Mouse (Mus musculus): Measurements from ENCODE around the gene Lasp1. TPM values are rescaled to one million over a fixed set of nuclear protein-coding genes. Genes with fewer than 3 reads are reported as not detected.

Gene Lasp1
- polyA plus RNA-seq, 1 experiment from 2014 or later, result 246 TPM

- TF ChIP-seq CTCF (IDR thresholded peaks at IDR 0.05), result no peak
- ChIA-PET POLR2A (interaction anchor here (0.6 to 15.1 kb wide), 2 partner anchors 9 to 17 kb away, joined by 3 to 133 read pairs; partner anchors contain the start of gene Lasp1), CTCF (interaction anchor here (1.0 to 7.5 kb wide), 2 partner anchors 15 to 23 kb away, joined by 3 to 32 read pairs; no protein-coding TSS in a partner anchor)
- in situ Hi-C loops (cut with MboI; ENCODE audit: low pct_unique_long_range_greater_than_20kb), result no loop called here
- no peak for DNase-seq (ENCODE audit: low read depth, low spot score)
- no peaks in the 10 kb centered on the region for H3K27me3 ChIP-seq
- ATAC-seq, result no peak
Measured at GRCm38 (mm10) chr11:97816916-97817315, 18.1 kb downstream of the Lasp1 start.

DNA sequence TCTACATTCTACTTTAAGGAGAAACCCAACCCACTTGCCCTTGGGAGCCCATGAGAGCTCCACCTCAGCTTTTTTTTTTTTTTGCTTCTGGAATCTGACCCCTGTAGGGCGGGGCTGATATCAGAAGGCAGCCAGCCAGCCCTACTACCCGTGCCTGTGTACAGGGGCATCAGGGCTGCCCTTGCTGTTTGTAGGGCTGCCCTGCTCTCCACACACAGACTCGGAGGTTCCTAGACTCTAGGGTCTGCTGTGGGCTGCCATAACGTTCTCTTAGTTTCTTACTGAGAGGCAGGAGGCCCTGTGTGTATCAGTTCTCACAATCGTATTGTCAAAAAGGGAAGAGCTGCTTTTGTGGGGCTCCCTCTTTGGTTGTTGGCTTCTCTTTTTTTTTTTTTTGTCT, 18.6 kb downstream of the Lasp1 start:
- CTCF ChIA-PET, result no interaction called here
- ATAC-seq, result no peak
- no peak for DNase-seq (ENCODE audit: low read depth, low spot score)
- no peaks in the 10 kb centered on the region for H3K27me3 ChIP-seq
- in situ Hi-C loops (cut with MboI; ENCODE audit: low pct_unique_long_range_greater_than_20kb), result no loop called here
- TF ChIP-seq CTCF (IDR thresholded peaks at IDR 0.05), result no peak
- POLR2A ChIA-PET, result interaction anchor here (1.3 to 15.1 kb wide), 3 partner anchors 9 to 17 kb away, joined by 3 to 133 read pairs (median 4); partner anchors contain the start of gene Lasp1

DNA sequence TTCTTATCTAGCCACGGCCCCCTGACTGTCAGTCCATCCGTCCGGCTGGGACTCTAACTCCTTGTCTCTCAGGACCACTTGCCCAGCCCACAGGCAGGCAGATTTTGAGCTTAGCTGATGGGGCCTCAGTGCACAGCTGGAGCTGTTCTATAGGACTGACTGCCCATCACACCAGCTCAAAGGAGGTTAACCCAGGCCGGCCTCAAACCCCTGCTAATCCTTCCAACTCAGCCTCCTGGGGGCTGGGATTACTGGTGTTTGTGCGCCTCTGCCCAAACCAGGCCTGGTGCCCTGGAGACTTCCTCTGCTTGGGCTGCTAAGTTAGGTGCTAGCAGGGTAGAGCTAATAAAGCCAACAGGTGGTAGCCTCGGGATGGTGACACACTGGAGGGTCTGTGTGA, 19.2 kb downstream of the Lasp1 start:
- no peak for DNase-seq (ENCODE audit: low read depth, low spot score)
- in situ Hi-C loops (cut with MboI; ENCODE audit: low pct_unique_long_range_greater_than_20kb), result no loop called here

GRCm38 (mm10) chr11:97818571-97818970, 19.8 kb downstream of the Lasp1 start:
- H3K27me3 ChIP-seq, result no peaks in the 10 kb centered on the region
- DNase-seq (ENCODE audit: low read depth, low spot score) (no peak), ATAC-seq (no peak)
- in situ Hi-C loops (cut with MboI; ENCODE audit: low pct_unique_long_range_greater_than_20kb), result no loop called here
- ChIA-PET CTCF (interaction anchor here (1.2 to 1.8 kb wide), 3 partner anchors 18 to 58 kb away, joined by 3 to 9 read pairs (median 4); no protein-coding TSS in a partner anchor), POLR2A (interaction anchor here (0.6 to 15.1 kb wide), 7 partner anchors 9 to 1625 kb away, joined by 3 to 133 read pairs (median 5); partner anchors contain the start of gene Lasp1)
- no peak for TF ChIP-seq CTCF (IDR thresholded peaks at IDR 0.05)

More for the DNA sequence above, 19.2 kb downstream of the Lasp1 start:
- no peaks in the 10 kb centered on the region for H3K27me3 ChIP-seq
- POLR2A ChIA-PET, result interaction anchor here (0.6 to 15.1 kb wide), 5 partner anchors 9 to 125 kb away, joined by 3 to 133 read pairs (median 6); partner anchors contain the start of gene Lasp1
- TF ChIP-seq CTCF (IDR thresholded peaks at IDR 0.05), result no peak
- ATAC-seq, result no peak
- CTCF ChIA-PET, result interaction anchor here (1.2 to 1.8 kb wide), 2 partner anchors 18 to 27 kb away, joined by 3 to 9 read pairs; no protein-coding TSS in a partner anchor

DNA sequence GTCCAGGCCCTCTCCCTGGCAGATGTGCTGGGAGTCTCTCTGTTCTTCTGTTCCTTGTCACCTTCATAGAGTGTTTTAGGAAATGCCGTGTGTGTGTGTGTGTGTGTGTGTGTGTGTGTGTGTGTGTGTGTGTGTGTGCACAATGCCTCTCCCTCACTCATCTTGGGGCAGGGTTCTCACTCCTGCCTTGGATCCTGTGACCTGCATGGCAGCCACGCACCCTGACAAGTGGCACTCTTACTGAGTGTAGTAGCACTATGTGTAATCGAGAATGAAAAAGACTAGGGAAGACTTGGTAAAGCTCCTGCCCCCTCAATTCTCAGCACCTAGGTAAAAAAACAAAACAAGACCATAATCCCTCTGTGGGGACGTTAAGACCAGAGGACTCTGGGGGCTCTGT, 20.3 kb downstream of the Lasp1 start:
- in situ Hi-C loops (cut with MboI; ENCODE audit: low pct_unique_long_range_greater_than_20kb), result no loop called here
- ChIA-PET CTCF (interaction anchor here (1.3 to 1.8 kb wide), 2 partner anchors 19 to 58 kb away, joined by 4 to 9 read pairs; no protein-coding TSS in a partner anchor), POLR2A (interaction anchor here (0.6 to 15.1 kb wide), 5 partner anchors 11 to 1626 kb away, joined by 4 to 133 read pairs (median 6); partner anchors contain the start of gene Lasp1)
- ATAC-seq, result no peak
- H3K27me3 ChIP-seq, result no peaks in the 10 kb centered on the region
- no peak for DNase-seq (ENCODE audit: low read depth, low spot score)
- TF ChIP-seq CTCF (IDR thresholded peaks at IDR 0.05), result no peak

DNA sequence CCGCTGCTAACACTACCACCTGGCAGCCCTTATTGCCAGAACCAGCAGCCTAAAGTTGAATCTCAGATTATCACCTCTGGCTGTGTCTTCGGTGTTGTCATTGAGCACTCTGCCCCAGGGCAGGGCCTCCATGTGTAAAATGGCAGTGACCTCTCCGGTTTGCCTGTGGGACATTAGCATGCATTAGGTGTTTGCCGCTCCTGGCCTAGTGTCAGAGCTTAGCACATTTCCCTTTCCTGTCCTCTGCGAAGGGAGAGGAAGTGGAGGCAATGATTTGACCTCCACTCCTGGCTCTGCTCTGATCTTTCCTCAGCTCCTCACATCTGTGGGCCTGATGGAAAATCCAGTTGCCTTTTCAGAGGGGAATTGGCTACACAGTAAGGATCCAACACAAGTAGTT, 21.1 kb downstream of the Lasp1 start:
- no peak for TF ChIP-seq CTCF (IDR thresholded peaks at IDR 0.05)
- ChIA-PET POLR2A (interaction anchor here (1.0 to 15.1 kb wide), 4 partner anchors 9 to 20 kb away, joined by 4 to 133 read pairs (median 8); partner anchors contain the start of gene Lasp1), CTCF (no interaction called here)
- ATAC-seq, result no peak
- no peak for DNase-seq (ENCODE audit: low read depth, low spot score)
- no peaks in the 10 kb centered on the region for H3K27me3 ChIP-seq
- in situ Hi-C loops (cut with MboI; ENCODE audit: low pct_unique_long_range_greater_than_20kb), result no loop called here

GRCm38 (mm10) chr11:97820840-97821239, 22.0 kb downstream of the Lasp1 start:
- in situ Hi-C loops (cut with MboI; ENCODE audit: low pct_unique_long_range_greater_than_20kb), result no loop called here
- TF ChIP-seq CTCF (IDR thresholded peaks at IDR 0.05), result no peak
- DNase-seq (ENCODE audit: low read depth, low spot score) (peak; percentile 89), ATAC-seq (peak; percentile 46)
- ChIA-PET CTCF (no interaction called here), POLR2A (interaction anchor here (1.7 to 15.1 kb wide), 3 partner anchors 10 to 21 kb away, joined by 4 to 133 read pairs (median 8); partner anchors contain the start of gene Lasp1)
- no peaks in the 10 kb centered on the region for H3K27me3 ChIP-seq

GRCm38 (mm10) chr11:97821401-97822064, 22.7 kb downstream of the Lasp1 start:
- TF ChIP-seq CTCF (IDR thresholded peaks at IDR 0.05), result no peak
- no peaks in the 10 kb centered on the region for H3K27me3 ChIP-seq
- ChIA-PET CTCF (no interaction called here), POLR2A (interaction anchor here (2.1 to 15.1 kb wide), 2 partner anchors 11 to 22 kb away, joined by 8 to 133 read pairs; partner anchors contain the start of gene Lasp1)
- in situ Hi-C loops (cut with MboI; ENCODE audit: low pct_unique_long_range_greater_than_20kb), result no loop called here
- no peak for DNase-seq (ENCODE audit: low read depth, low spot score)
- ATAC-seq, result no peak

DNA sequence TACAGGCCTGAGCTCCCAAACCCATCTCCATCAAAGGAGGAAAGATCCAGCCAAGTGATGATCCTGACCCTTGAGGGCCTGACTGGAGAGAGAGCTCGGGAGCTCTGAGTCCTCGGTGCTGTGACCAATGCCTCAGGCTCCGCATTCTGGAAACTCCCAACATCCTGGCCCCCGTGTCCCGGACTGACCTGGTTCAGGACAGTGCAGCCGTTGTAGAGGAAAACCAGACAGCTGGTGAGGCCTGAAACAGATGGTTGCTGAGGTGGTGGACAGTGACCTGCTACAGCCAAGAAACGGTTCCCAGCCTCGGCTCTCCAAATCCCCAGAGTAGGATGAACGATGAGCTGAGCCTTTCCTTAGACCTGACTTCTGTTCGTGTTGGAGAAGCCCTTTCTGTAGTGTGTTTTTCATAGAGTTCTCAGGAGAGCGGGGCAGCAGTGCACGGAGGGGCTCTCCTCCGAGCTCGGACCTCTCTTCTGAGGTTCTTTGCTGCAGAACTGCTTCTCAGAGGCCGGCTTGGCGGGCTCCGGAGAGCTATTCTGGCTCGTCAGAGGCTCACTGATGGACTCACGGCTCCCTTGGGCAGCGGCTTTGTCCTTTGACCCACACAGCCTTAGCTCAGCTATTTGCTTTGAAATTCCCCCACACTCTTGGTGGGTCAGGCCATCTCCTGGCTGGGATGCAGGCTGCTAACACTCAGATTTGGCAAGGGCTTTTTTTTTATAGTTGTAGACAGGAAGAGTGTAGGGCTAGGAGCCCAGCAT, 24.2 kb downstream of the Lasp1 start:
- DNase-seq (ENCODE audit: low read depth, low spot score), result no peak
- ChIA-PET CTCF (interaction anchor here (1.3 kb wide), 1 partner anchor 22 kb away, joined by 4 read pairs; no protein-coding TSS in a partner anchor), POLR2A (interaction anchor here (0.9 to 1.0 kb wide), 2 partner anchors 9 to 11 kb away, joined by 3 read pairs; no protein-coding TSS in a partner anchor)
- no peaks in the 10 kb centered on the region for H3K27me3 ChIP-seq
- no peak for ATAC-seq
- in situ Hi-C loops (cut with MboI; ENCODE audit: low pct_unique_long_range_greater_than_20kb), result no loop called here
- TF ChIP-seq CTCF (IDR thresholded peaks at IDR 0.05), result no peak

DNA sequence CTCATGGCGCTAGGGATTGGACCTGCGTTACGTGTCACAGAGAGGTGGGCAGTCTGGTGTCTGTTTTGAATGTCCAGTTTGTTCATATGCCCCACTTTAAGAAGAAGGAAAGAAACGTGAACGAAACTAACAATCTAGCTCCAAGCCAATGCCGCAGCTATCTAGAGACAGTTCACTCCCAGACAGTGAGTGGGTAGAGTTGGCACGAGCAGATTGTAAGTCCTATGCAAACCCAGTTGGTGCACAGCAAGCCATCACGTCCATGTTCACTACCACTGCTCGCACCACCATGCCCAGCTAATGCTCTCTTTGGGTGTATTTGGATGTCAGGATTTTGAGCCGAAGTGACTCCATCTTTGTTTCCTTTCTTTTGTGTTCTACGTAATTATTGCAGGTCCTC, 25.4 kb downstream of the Lasp1 start:
- POLR2A ChIA-PET, result interaction anchor here (1.0 kb wide), 1 partner anchor 17 kb away, joined by 3 read pairs; no protein-coding TSS in a partner anchor
- DNase-seq (ENCODE audit: low read depth, low spot score), result no peak
- no peaks in the 10 kb centered on the region for H3K27me3 ChIP-seq
- ATAC-seq, result no peak
- CTCF ChIA-PET, result no interaction called here
- in situ Hi-C loops (cut with MboI; ENCODE audit: low pct_unique_long_range_greater_than_20kb), result no loop called here
- no peak for TF ChIP-seq CTCF (IDR thresholded peaks at IDR 0.05)

Data from Patski (cell line).